Mouse (Mus musculus) liver, adult 2 months (tissue): ENCODE results near the gene 1520401A03Rik. TPM values are rescaled to one million over a fixed set of nuclear protein-coding genes. Genes with fewer than 3 reads are reported as not detected.

Experiments
- DNase-seq: peaks from one replicate; pipeline ENCODE4 v3.0.0-alpha.2; 2011; ENCODE audit warnings: low read depth, low spot score; ENCODE audit errors: extremely low read depth
- H3K27ac ChIP-seq: fragments of 200-500 bp; replicated peaks from 2 replicates; pipeline ENCODE4 v1.5.1; 2012; ENCODE audit warnings: low read depth, mild to moderate bottlenecking, control low read depth, inconsistent platforms, low read length; ENCODE audit not compliant: insufficient read depth
- H3K27me3 ChIP-seq: fragments of 200-500 bp; 2 replicates; pipeline ENCODE4 v1.6.1; 2012; ENCODE audit warnings: mild to moderate bottlenecking, moderate library complexity, low read length, inconsistent platforms; ENCODE audit not compliant: control insufficient read depth, insufficient read depth
- H3K36me3 ChIP-seq: fragments of 200-500 bp; 2 replicates; pipeline ENCODE4 v1.6.1; 2012; ENCODE audit warnings: low read length, inconsistent platforms; ENCODE audit not compliant: control insufficient read depth, insufficient read depth
- H3K4me1 ChIP-seq: fragments of 200-500 bp; 2 replicates; pipeline ENCODE4 v1.6.1; 2011; ENCODE audit warnings: low read length; ENCODE audit not compliant: control insufficient read depth, insufficient read depth
- H3K4me3 ChIP-seq: fragments of 200-500 bp; 2 replicates; pipeline ENCODE4 v1.5.1; 2011; ENCODE audit warnings: low read depth, mild to moderate bottlenecking, control low read depth, low read length, moderate library complexity; ENCODE audit not compliant: insufficient read depth
- H3K79me2 ChIP-seq: fragments of 200-500 bp; 2 replicates; pipeline ENCODE4 v1.6.1; 2012; ENCODE audit warnings: inconsistent platforms, mild to moderate bottlenecking, low read length, moderate library complexity; ENCODE audit not compliant: control insufficient read depth, insufficient read depth
- H3K9ac ChIP-seq: fragments of 200-500 bp; 2 replicates; pipeline ENCODE4 v1.6.1; 2012; ENCODE audit warnings: low read depth, mild to moderate bottlenecking, control low read depth, inconsistent platforms, low read length
- CTCF ChIP-seq: fragments of 200-500 bp; IDR thresholded peaks from 2 replicates; pipeline ENCODE4 v1.5.1; 2011; ENCODE audit warnings: low read depth, low read length, control low read depth
- POLR2A ChIP-seq: fragments of 200-500 bp; IDR thresholded peaks from 2 replicates; pipeline ENCODE4 v1.6.1; 2011; ENCODE audit warnings: low read length, control low read depth; ENCODE audit not compliant: insufficient read depth; ENCODE audit errors: extremely low read depth
- WGBS: fragments of 180-500 bp; shearing (Covaris S2); methylation state at CpG from one replicate; pipeline ENCODE4 v1.1.7; 2018; 5-methylcytosine and 5-hydroxymethylcytosine counted together
- polyA plus RNA-seq: library from polyadenylated mRNA; depleted of rRNA; stranded (reverse); fragments of >200 nt; gene quantifications from 2 replicates; pipeline ENCODE4 v1.2.3, GENCODE M21; 2012
- total RNA-seq: library from RNA; depleted of rRNA; stranded (reverse); fragments of >200 nt; gene quantifications from 2 replicates; pipeline ENCODE4 v1.2.3, GENCODE M21; 2014

1520401A03Rik gene
- total and polyA plus RNA-seq, 2 experiments = not detected

DNA sequence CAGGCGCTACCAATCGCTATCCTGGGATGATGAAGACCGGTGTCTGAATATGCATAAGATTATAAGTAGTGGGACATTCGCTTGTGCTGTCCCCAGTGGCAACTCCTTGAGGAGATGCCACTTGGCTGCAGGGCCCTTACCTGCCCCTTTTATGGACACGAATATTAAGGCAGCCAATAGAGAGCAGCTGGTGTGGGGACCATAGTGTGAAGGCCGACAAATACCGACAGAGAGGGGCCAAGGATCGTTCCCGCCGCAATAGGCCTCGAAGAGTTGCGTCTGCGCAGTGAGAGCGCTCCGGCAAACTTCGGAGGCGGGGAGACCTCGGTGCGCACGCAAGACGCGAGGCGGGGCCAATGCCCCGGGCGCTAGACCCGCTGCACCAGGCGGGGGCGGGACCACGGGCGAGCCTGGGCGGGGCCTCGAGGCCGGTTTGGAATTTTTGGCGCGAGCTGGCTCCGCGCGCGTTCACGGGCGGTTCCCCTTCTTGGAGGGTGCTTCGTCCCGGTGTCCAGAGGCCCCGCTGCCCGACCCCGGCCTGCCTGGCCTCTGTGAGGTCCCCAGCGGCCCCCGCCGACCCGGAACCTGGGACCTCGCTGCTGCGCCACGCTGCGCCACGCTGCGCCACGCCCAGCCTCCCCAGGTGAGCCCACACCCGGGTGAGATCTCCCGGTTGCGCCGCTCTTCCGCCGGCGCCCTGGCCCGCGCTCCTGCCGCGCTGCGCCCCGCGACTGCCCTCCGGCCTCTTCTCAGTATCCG lies 3.6 kb upstream of the 1520401A03Rik start, which contains the start of gene Pkmyt1:
Gene Pkmyt1 (plus strand): TSS at position 338 of the 759 bp plus-strand sequence.
- Histone ChIP-seq H3K79me2 (no peaks in the 10 kb centered on the region), H3K4me3 (peak within 1 kb of the TSS; percentile 76), H3K27ac (peak within 1 kb of the TSS; percentile 39), H3K9ac (peak within 1 kb of the TSS; percentile 75), H3K36me3 (no peaks in the 10 kb centered on the region), H3K4me1 (0 out of 2 replicates have a peak, but pooled peaks cover 3% of the 10 kb centered on the region), H3K27me3 (no peaks in the 10 kb centered on the region)
- TF ChIP-seq POLR2A (peak; percentile 53), CTCF (0 out of 2 replicates have a peak, but pooled peaks have one; percentile 8)
- DNase-seq = peak; percentile 73
- WGBS = 1% methylated on average over 73 of the region's 73 CpGs

DNA sequence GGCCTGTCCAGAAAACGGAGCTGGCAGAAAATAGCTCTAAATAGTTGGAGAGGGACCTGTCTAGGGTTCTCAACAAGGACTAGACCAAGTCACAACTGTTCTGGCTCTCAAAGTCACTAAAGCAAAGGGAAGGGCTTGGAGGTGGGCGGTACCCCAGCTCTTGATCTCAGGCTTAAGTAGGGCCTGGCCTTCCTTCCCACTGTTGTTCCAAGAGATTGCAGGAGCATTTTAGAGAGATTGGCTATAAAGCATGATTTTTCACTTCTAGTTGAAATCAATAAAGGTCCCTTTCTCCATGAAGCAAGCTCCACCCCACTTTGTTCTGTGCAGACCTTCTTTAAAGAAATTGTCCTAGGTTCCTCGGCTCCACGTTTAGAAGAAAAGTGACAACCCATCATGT lies 2.9 kb upstream of the 1520401A03Rik start:
- WGBS = 51% methylated on average over 4 of the region's 4 CpGs
- Histone ChIP-seq H3K36me3 (no peaks in the 10 kb centered on the region), H3K9ac (peak overlapping the region; percentile 61; the same call in 1 of the 2 replicates), H3K27me3 (no peaks in the 10 kb centered on the region), H3K79me2 (no peaks in the 10 kb centered on the region), H3K4me3 (0 out of 2 replicates have a peak overlapping the region, but pooled peaks have one; percentile 76), H3K4me1 (0 out of 2 replicates have a peak, but pooled peaks cover 3% of the 10 kb centered on the region), H3K27ac (no peak overlapping the region)
- DNase-seq = no peak
- TF ChIP-seq CTCF (no peak), POLR2A (no peak)

DNA sequence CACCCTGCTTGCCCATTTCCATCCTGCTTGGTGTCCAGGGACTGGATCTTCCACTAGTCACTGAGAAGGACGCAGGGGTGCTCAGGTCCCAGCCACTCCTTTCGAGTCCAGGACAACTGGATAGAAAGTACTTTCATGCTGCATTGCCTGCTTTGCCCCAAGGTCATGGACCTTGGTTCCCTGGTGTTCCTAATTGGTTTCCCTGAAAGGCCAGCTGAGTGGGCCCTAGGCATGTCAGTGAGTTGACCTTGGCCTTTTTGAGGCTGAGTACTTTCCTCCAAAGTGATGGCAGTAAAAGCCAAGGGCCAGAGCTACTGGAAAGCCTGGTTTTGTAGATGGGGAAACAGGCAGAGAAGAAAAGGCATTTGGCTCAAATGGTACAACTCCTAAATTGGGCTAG lies 697 bp downstream of the 1520401A03Rik start:
- TF ChIP-seq CTCF (no peak), POLR2A (no peak)
- Histone ChIP-seq H3K79me2 (no peaks in the 10 kb centered on the region), H3K27me3 (no peaks in the 10 kb centered on the region), H3K27ac (no peak overlapping the region), H3K4me1 (0 out of 2 replicates have a peak, but pooled peaks cover 3% of the 10 kb centered on the region), H3K9ac (no peak overlapping the region), H3K36me3 (no peaks in the 10 kb centered on the region), H3K4me3 (no peak overlapping the region)
- WGBS = 66% methylated on average over 2 of the region's 2 CpGs
- no peak for DNase-seq

DNA sequence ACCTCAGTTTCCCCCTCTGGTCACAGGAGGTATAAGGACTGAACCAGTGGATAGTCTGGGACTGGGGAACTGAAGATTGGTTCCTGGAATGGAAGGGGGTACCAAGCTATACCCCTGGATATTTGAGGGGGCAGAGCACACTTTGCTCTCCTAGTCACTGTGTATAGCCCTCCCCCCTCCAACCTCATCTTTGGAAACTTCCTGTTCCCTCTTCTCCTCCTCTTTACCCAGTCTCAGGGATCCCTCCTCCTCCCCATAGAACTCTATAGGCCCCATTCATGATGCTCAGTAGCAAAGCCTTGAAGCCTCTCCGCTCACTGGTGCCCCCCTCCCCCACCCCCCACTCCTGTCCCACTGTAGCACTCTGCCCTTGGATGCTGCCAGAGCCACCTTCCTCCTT lies 3.1 kb downstream of the 1520401A03Rik start:
- no peak for DNase-seq
- TF ChIP-seq CTCF = no peak
- no peak for TF ChIP-seq POLR2A
- H3K4me3 ChIP-seq = no peak overlapping the region
- H3K9ac ChIP-seq = no peak overlapping the region
- no peaks in the 10 kb centered on the region for H3K36me3 ChIP-seq
- WGBS = 75% methylated on average over 1 of the region's 1 CpGs
- no peaks in the 10 kb centered on the region for H3K4me1 ChIP-seq
- H3K27me3 ChIP-seq = no peaks in the 10 kb centered on the region
- H3K79me2 ChIP-seq = no peaks in the 10 kb centered on the region
- H3K27ac ChIP-seq = no peak overlapping the region

DNA sequence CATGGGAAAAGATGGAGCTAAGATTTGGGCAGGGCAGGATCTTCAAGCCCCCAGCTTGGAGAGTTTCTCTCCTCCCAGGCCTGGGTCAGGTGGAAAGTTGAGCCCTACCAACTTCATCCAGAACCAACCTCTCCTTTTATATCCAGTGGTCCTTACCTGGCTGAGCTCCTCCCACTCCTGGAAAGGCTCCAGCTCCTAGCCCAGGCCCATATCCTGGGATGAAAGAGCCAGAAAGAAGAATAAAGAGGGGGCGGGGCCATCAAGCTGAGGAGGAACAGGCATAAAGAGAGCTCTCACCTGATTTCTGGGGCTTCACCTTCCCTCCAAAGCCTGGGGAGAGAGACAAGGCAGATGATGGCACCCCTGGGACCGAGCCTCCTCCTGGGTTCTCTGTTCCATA lies 5.6 kb downstream of the 1520401A03Rik start:
- no peak for DNase-seq
- no peak overlapping the region for H3K27ac ChIP-seq
- H3K4me3 ChIP-seq = no peak overlapping the region
- H3K4me1 ChIP-seq = no peaks in the 10 kb centered on the region
- TF ChIP-seq POLR2A = no peak
- no peak for TF ChIP-seq CTCF
- H3K36me3 ChIP-seq = no peaks in the 10 kb centered on the region
- no peak overlapping the region for H3K9ac ChIP-seq
- no peaks in the 10 kb centered on the region for H3K27me3 ChIP-seq
- 87% methylated on average over 2 of the region's 2 CpGs for WGBS
- H3K79me2 ChIP-seq = no peaks in the 10 kb centered on the region

DNA sequence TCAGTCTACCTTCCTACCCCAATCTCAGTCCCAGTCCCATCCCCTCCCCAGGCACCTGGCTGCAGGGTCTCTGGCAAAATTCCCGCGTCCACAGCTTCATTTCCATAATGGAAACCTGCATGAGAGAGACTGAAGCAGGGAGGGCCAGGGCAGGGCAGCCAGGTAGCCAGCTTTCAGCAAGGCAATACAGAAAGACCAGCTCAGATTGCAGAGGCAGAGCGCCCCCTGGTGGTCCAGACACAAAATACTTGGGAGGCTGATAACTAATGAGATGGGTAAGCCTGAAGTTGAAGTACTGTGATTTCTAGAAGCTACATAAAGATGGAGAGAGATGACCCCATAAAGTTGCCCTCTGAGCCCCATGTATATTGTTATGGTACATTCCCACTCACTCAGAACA lies 16.4 kb downstream of the 1520401A03Rik start:
- TF ChIP-seq CTCF (peak; percentile 85), POLR2A (no peak)
- no peaks in the 10 kb centered on the region; the same call in 1 of the 2 replicates for H3K27me3 ChIP-seq
- H3K4me1 ChIP-seq = no peaks in the 10 kb centered on the region
- H3K36me3 ChIP-seq = no peaks in the 10 kb centered on the region
- WGBS = 0% methylated on average over 3 of the region's 3 CpGs
- no peaks in the 10 kb centered on the region for H3K79me2 ChIP-seq
- no peak overlapping the region for H3K4me3 ChIP-seq
- H3K27ac ChIP-seq = no peak overlapping the region
- no peak overlapping the region for H3K9ac ChIP-seq
- peak; percentile 43 for DNase-seq
